Mouse (Mus musculus) lung, embryonic 14.5 days (tissue): ENCODE measurements at regions not wholly inside any gene's neighbourhood (a gene's known extent, or its start where the extent isn't known, plus 50 kb on each side); places are given as distances from the start of the nearest gene placed in this dataset.
A peak's percentile ranks its signal among the peaks of the same experiment; 100 is the strongest.

Experiments used
- ATAC-seq: fragments of 200-750 bp; cut with Nextera tagmentation; 2 replicates; pipeline ENCODE4 v1.8.0; 2017; ENCODE audit warnings: mild to moderate bottlenecking, moderate TSS enrichment, moderate library complexity; ENCODE audit not compliant: insufficient read depth
- DNase-seq: peaks from one replicate; pipeline ENCODE4 v3.0.0-alpha.2; 2015
- H3K27ac ChIP-seq: fragments of 300-500 bp; sonication (generic); 2 replicates; pipeline ENCODE4 v1.5.1; 2014; ENCODE audit warnings: low read depth, mild to moderate bottlenecking, moderate library complexity
- H3K27me3 ChIP-seq: fragments of 300-500 bp; sonication (generic); 2 replicates; pipeline ENCODE4 v1.6.1; 2014; ENCODE audit warnings: low read length, control low read depth; ENCODE audit not compliant: insufficient read depth
- H3K36me3 ChIP-seq: fragments of 300-500 bp; sonication (generic); 2 replicates; pipeline ENCODE4 v1.6.1; 2014; ENCODE audit warnings: control low read depth; ENCODE audit not compliant: insufficient read depth
- H3K4me1 ChIP-seq: fragments of 300-500 bp; sonication (generic); 2 replicates; pipeline ENCODE4 v1.6.1; 2014; ENCODE audit warnings: antibody characterized with exemption, control low read depth; ENCODE audit not compliant: insufficient read depth
- H3K4me2 ChIP-seq: fragments of 300-500 bp; sonication (generic); 2 replicates; pipeline ENCODE4 v1.6.1; 2014; ENCODE audit warnings: mild to moderate bottlenecking
- H3K4me3 ChIP-seq: fragments of 300-500 bp; sonication (generic); 2 replicates; pipeline ENCODE4 v1.5.1; 2014; ENCODE audit warnings: low read depth, low read length
- H3K9ac ChIP-seq: fragments of 300-500 bp; sonication (generic); 2 replicates; pipeline ENCODE4 v1.6.1; 2014
- H3K9me3 ChIP-seq: fragments of 300-500 bp; sonication (generic); 2 replicates; pipeline ENCODE4 v1.6.1; 2016; ENCODE audit warnings: low read depth, low read length, control low read depth
- CTCF ChIP-seq: IDR thresholded peaks from 2 replicates; pipeline ENCODE4 v1.5.1; 2016; ENCODE audit warnings: antibody characterized with exemption, low read depth
- WGBS: fragments of 180-500 bp; shearing (Covaris S2); extraction: QIAGEN DNeasy Blood & Tissue Kit; methylation state at CpG from one replicate; pipeline ENCODE4 v1.1.7; 2014; 5-methylcytosine and 5-hydroxymethylcytosine counted together

DNA sequence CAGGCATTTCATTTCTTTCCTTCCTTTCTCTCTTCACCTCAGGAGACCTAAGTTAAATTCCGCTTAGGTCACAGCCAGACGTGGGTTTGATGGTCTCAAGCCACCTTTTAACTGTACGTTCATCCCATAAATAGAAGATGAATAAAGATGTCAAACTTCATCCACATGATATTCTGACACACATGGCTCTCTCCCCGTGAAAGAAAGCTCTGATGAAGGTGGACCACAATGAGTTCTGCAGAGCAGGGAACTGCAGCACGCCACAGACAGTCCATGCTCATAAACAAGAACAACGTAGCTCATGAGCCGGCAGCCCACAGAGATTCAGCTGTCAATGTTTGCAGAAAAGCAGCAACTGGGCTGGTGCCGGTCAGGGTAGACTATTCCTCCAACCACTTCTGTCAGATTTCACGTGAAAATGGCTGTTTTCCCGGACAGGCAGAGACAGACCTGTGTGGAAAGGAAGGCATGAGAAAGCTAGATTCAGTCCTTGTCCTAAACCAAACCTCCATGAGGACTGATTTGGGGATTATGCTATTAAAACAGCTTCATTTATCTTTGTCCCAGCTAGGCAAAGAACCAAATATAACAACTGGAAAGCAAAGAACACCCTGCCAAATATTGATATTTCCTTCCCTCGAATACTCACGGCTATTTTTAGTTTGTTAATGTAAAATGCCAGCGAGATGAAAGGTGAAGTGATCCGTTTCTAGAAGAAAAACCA is 165.5 kb downstream of the Icos start:
- Histone ChIP-seq H3K4me3 (no peak overlapping the region), H3K36me3 (no peaks in the 10 kb centered on the region), H3K9me3 (no peaks in the 10 kb centered on the region), H3K9ac (no peak overlapping the region), H3K4me2 (peak overlapping the region; percentile 43), H3K4me1 (peaks cover 39% of the 10 kb centered on the region), H3K27ac (no peak overlapping the region), H3K27me3 (no peaks in the 10 kb centered on the region)
- peak; percentile 45 for DNase-seq
- 17% methylated on average over 14 of the region's 14 CpGs for WGBS
- no peak for TF ChIP-seq CTCF
- ATAC-seq: no peak

DNA sequence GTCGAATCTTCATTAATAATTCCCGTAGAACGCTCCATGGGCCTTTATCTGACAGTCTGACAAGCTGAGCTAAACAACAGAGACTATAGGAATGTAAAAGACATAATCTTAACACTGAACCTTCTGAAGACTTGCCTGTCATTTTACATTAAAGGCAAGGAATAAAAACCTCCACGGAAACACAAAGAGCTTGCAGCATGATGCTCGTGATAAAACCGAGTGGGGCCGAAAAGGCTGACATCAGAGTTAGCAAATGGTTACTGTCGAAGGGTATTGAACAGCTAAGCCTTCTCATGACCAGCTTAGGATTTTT is 166.0 kb downstream of the Icos start:
- Histone ChIP-seq H3K4me3 (no peak overlapping the region), H3K4me1 (peaks cover 39% of the 10 kb centered on the region), H3K4me2 (no peak overlapping the region), H3K27me3 (no peaks in the 10 kb centered on the region), H3K36me3 (no peaks in the 10 kb centered on the region), H3K9me3 (no peaks in the 10 kb centered on the region), H3K9ac (no peak overlapping the region), H3K27ac (no peak overlapping the region)
- no peak for TF ChIP-seq CTCF
- 29% methylated on average over 8 of the region's 8 CpGs for WGBS
- ATAC-seq (no peak), DNase-seq (peak; percentile 47)

DNA sequence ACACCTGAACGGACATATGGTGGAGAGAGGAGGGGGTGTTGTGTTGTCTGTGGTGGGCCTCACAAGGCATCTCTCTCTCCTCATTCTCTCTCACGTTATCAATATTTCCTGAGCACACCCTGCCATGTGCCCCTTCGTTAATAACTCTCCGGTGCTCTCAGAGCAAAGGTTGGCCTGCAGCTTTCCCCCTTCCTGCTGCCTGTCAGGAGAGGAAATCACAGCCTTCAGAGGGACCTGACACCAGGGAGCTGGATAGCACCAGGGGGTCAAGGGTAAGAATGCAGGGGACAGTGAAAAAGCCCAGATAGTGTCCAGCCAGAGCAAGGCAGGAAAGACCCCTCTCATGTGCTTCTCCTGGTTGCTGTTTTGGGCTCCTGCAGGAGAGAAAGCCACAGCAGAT is 167.3 kb downstream of the Icos start:
- Histone ChIP-seq H3K4me2 (no peak overlapping the region), H3K27me3 (no peaks in the 10 kb centered on the region), H3K9ac (no peak overlapping the region), H3K4me1 (peaks cover 32% of the 10 kb centered on the region), H3K36me3 (no peaks in the 10 kb centered on the region), H3K4me3 (no peak overlapping the region), H3K9me3 (no peaks in the 10 kb centered on the region), H3K27ac (no peak overlapping the region)
- ATAC-seq (no peak), DNase-seq (no peak)
- no peak for TF ChIP-seq CTCF
- 45% methylated on average over 4 of the region's 4 CpGs for WGBS

DNA sequence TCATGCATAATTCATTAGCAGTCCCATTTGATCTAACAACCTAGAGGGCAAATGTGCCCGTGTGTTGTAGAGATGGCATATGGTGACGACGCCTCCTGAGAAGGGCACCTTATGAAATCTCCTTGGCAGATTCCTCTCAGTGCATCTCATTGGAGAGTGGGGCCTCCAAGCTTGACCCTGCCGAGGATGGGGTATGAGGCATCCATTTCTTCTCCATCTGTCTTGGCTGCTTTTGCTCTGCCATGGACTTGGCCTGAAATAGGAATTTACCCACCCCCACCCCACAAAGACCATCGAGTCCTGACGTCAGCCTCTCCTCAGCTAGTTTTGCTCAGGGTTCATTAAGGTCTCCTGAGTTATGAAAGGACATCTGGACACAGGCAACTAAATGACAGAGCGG is 167.8 kb downstream of the Icos start:
- no peak overlapping the region for H3K27ac ChIP-seq
- no peak overlapping the region for H3K9ac ChIP-seq
- WGBS: 46% methylated on average over 7 of the region's 7 CpGs
- no peak overlapping the region for H3K4me3 ChIP-seq
- DNase-seq (no peak), ATAC-seq (no peak)
- peaks cover 28% of the 10 kb centered on the region for H3K4me1 ChIP-seq
- no peak for TF ChIP-seq CTCF
- H3K4me2 ChIP-seq: no peak overlapping the region
- H3K9me3 ChIP-seq: no peaks in the 10 kb centered on the region
- no peaks in the 10 kb centered on the region for H3K27me3 ChIP-seq
- H3K36me3 ChIP-seq: no peaks in the 10 kb centered on the region

DNA sequence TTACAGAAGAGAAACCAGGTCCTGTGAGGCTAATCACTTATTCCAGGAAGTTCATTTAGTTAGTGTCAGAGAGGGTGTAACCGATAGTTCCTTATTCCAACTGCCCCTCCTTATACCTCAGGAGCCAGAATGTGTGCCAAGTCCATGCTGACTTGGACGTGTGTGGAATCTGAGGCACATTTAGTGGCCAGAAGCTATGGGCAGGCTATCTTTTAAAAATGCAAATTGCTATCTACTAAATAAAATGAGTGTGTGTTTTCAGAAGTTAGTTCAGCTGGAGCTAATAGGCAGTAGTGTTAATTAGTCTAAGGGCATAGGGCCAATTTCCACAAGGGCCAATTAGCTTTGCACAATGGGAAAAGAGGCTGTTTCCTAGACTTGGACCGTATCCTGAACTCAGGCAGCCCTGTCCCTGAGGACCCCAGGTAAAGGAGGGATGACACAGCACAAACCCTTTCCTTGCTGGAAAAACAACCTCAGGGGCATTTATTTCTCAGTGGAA is 168.5 kb downstream of the Icos start:
- no peaks in the 10 kb centered on the region for H3K36me3 ChIP-seq
- ATAC-seq: no peak
- no peaks in the 10 kb centered on the region for H3K9me3 ChIP-seq
- H3K27ac ChIP-seq: no peak overlapping the region
- no peak for TF ChIP-seq CTCF
- no peak overlapping the region for H3K4me2 ChIP-seq
- no peak overlapping the region for H3K4me3 ChIP-seq
- WGBS: 46% methylated on average over 3 of the region's 3 CpGs
- DNase-seq: no peak
- peaks cover 21% of the 10 kb centered on the region for H3K4me1 ChIP-seq
- H3K9ac ChIP-seq: no peak overlapping the region
- no peaks in the 10 kb centered on the region for H3K27me3 ChIP-seq

DNA sequence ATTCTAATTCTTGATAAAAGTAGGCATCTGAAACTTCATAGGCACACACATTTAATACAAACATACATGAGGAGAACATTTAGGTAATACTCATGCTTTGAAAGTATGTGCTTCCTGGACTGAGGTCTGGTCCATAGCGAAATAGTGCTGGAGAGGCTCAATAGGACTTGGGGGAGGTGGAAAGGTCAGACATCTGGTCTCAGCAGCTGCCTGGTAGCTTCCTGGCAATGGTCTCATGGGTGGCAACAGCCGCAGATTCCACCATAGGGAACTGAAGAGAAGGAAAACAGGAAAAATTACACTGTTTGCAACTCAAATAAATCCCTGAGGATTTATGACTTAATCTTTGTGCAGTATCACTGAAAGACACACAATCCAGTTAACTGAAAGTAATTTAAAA is 174.0 kb downstream of the Icos start:
- DNase-seq (no peak), ATAC-seq (no peak)
- Histone ChIP-seq H3K27ac (no peak overlapping the region), H3K9ac (no peak overlapping the region), H3K4me1 (no peaks in the 10 kb centered on the region), H3K4me2 (no peak overlapping the region), H3K9me3 (no peaks in the 10 kb centered on the region), H3K4me3 (no peak overlapping the region), H3K36me3 (no peaks in the 10 kb centered on the region), H3K27me3 (no peaks in the 10 kb centered on the region)
- 52% methylated on average over 2 of the region's 2 CpGs for WGBS
- no peak for TF ChIP-seq CTCF

DNA sequence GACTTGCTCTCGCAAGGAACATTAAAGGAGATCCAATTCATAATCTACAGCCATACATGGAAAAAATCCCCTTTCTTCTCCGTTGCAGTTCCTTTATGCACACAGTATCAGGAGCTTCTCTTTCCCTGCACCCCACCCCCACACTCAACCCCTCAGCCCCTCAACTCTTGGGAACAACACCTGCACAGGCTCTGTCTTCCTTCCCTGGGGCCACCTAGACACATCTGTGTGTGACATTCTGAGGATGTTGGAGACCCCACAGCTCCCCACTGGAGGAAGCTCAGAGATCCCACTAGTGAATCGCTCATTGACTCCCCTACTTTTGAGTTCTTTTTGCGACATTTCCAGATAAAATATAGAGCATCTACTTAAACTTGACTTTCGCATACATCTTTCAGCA is 174.4 kb downstream of the Icos start:
- ATAC-seq (no peak), DNase-seq (no peak)
- no peak overlapping the region for H3K27ac ChIP-seq
- H3K4me2 ChIP-seq: no peak overlapping the region
- H3K4me1 ChIP-seq: no peaks in the 10 kb centered on the region
- no peak for TF ChIP-seq CTCF
- 83% methylated on average over 5 of the region's 5 CpGs for WGBS
- H3K36me3 ChIP-seq: no peaks in the 10 kb centered on the region
- H3K4me3 ChIP-seq: no peak overlapping the region
- H3K9ac ChIP-seq: no peak overlapping the region
- H3K27me3 ChIP-seq: no peaks in the 10 kb centered on the region
- H3K9me3 ChIP-seq: no peaks in the 10 kb centered on the region
